Mouse (Mus musculus): Measurements from ENCODE around the gene Spryd4.

DNA sequence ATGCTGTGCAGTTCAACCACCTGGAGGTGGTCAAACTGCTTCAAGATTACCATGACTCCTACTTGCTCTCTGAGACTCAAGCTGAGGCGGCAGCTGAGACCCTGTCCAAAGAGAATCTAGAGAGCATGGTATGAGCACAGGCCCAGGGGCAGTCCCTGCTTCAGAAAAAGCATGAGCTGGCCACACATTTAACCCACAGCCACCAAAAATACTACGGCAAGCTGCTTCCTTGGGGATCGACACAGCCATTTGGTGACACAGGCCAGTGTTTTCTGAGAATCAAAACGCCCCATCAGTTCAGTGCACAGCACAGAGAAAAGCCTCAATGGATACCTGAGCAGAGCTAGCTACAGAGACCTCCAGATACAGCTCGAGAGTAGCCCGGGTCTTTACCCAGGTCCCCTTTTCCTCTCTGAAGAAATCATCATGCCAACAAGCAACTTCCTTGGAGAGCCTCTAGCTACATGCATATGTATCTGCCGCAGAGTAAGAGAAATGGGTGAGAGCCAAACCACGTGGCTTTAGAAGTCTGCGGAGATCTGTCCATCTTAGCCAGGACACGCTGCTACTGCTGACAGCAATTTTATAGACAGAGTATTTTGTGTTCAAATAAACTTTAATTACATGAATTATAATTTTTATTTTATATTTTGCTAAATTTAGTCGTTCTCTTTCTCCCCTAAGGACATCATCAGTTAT lies 2.1 kb downstream of the Spryd4 start:
- TF ChIP-seq CTCF (IDR thresholded peaks at IDR 0.05) = no peak
- TF ChIP-seq EP300 (IDR thresholded peaks at IDR 0.05) = no peak

All from lung, postnatal 0 days (tissue).